17 mouse cellular contexts compared by ENCODE assay signal in the genomic region with DNA sequence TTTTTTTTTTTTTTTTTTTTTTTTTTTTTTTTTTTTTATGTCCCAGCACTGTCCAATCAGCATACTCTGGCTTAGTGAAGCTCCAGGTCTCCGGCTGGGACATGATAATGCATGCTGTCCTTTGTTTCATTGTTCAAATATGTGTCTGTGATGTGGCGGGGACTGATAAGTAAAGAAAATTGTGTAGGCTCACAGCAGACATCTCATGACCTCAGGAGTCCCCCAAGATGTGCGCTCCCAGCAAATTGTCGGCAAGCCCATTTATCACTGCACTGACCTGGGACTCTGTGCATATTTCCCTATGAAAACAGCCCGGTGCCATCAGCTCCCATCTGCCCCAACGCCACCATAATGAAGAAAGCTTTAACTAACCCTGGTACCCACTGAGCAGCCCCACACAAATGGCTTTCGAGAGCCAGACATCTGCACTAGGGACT.
DNase-seq lines count a peak whose midpoint lies in the region; ATAC-seq lines count a peak whose summit lies in the region.
"Had no signal": no experiment of that assay in that cellular context is flagged by ENCODE, and none has a peak within 500 bp of the region (broad histone marks: within the 10 kb centered on the region; RNA-seq: fewer than 3 reads in every experiment).

No protein-coding gene starts in this region.

- no peak overlapping the region for H3K27ac ChIP-seq in forebrain, embryonic 13.5 days
- no peak overlapping the region for H3K27ac ChIP-seq in forebrain, embryonic 15.5 days (replicated peaks)
- peak overlapping the region; percentile 81 for H3K27ac ChIP-seq in hindbrain, embryonic 11.5 days (ENCODE audit: low read depth, low read length)
- H3K27ac ChIP-seq in neural tube, embryonic 12.5 days: peak overlapping the region; percentile 29; the same call in 1 of the 2 replicates
- H3K27ac ChIP-seq: embryonic facial prominence, embryonic 15.5 days; gastrocnemius, adult 2 months had no signal

- no peak overlapping the region for H3K4me2 ChIP-seq in forebrain, embryonic 13.5 days
- H3K4me2 ChIP-seq in forebrain, embryonic 15.5 days (replicated peaks): no peak overlapping the region
- H3K4me2 ChIP-seq in hindbrain, embryonic 11.5 days (replicated peaks; ENCODE audit: low read depth, low read length): no peak overlapping the region
- no peak overlapping the region for H3K4me2 ChIP-seq in neural tube, embryonic 12.5 days (replicated peaks)
- H3K4me2 ChIP-seq: embryonic facial prominence, embryonic 15.5 days had no signal

- H3K4me1 ChIP-seq in forebrain, embryonic 13.5 days: peaks cover 13% of the 10 kb centered on the region; the same call in 1 of the 2 replicates
- H3K4me1 ChIP-seq in forebrain, embryonic 15.5 days: peaks cover 13% of the 10 kb centered on the region; the same call in 1 of the 2 replicates
- peaks cover 3% of the 10 kb centered on the region; the same call in 1 of the 2 replicates for H3K4me1 ChIP-seq in hindbrain, embryonic 11.5 days (replicated peaks; ENCODE audit: control insufficient read depth, insufficient read depth, low read length)
- H3K4me1 ChIP-seq in neural tube, embryonic 12.5 days: peaks cover 54% of the 10 kb centered on the region
- H3K4me1 ChIP-seq: embryonic facial prominence, embryonic 15.5 days had no signal

- H3K9ac ChIP-seq in forebrain, embryonic 13.5 days: no peak overlapping the region
- H3K9ac ChIP-seq in forebrain, embryonic 15.5 days (replicated peaks): no peak overlapping the region
- no peak overlapping the region for H3K9ac ChIP-seq in hindbrain, embryonic 11.5 days (ENCODE audit: low read depth, low read length)
- no peak overlapping the region for H3K9ac ChIP-seq in neural tube, embryonic 12.5 days
- H3K9ac ChIP-seq: embryonic facial prominence, embryonic 15.5 days had no signal

- peaks cover 3% of the 10 kb centered on the region; the same call in 1 of the 2 replicates for H3K27me3 ChIP-seq in forebrain, embryonic 13.5 days
- no peaks in the 10 kb centered on the region for H3K27me3 ChIP-seq in forebrain, embryonic 15.5 days
- H3K27me3 ChIP-seq in hindbrain, embryonic 11.5 days (ENCODE audit: control insufficient read depth, insufficient read depth, low read length): no peaks in the 10 kb centered on the region
- H3K27me3 ChIP-seq in neural tube, embryonic 12.5 days (replicated peaks): no peaks in the 10 kb centered on the region
- H3K27me3 ChIP-seq: embryonic facial prominence, embryonic 15.5 days had no signal

- no peaks in the 10 kb centered on the region for H3K36me3 ChIP-seq in forebrain, embryonic 13.5 days (ENCODE audit: poor library complexity, severe bottlenecking)
- H3K36me3 ChIP-seq in forebrain, embryonic 15.5 days: no peaks in the 10 kb centered on the region
- H3K36me3 ChIP-seq in hindbrain, embryonic 11.5 days (ENCODE audit: control insufficient read depth, insufficient read depth, low read length): no peaks in the 10 kb centered on the region
- no peaks in the 10 kb centered on the region for H3K36me3 ChIP-seq in neural tube, embryonic 12.5 days
- H3K36me3 ChIP-seq: embryonic facial prominence, embryonic 15.5 days had no signal

- intact Hi-C loops in gastrocnemius, postnatal 14 days (cut with DNase I; ENCODE audit: low total_unique reads): no loop called here

- no peak overlapping the region for H3K4me3 ChIP-seq in forebrain, embryonic 13.5 days
- no peak overlapping the region for H3K4me3 ChIP-seq in forebrain, embryonic 15.5 days
- H3K4me3 ChIP-seq in hindbrain, embryonic 11.5 days (ENCODE audit: low read depth, low read length): no peak overlapping the region
- H3K4me3 ChIP-seq in neural tube, embryonic 12.5 days: no peak overlapping the region
- H3K4me3 ChIP-seq: embryonic facial prominence, embryonic 15.5 days; gastrocnemius, adult 2 months had no signal

- H3K9me3 ChIP-seq in forebrain, embryonic 13.5 days (replicated peaks): no peaks in the 10 kb centered on the region
- H3K9me3 ChIP-seq in forebrain, embryonic 15.5 days: no peaks in the 10 kb centered on the region
- no peaks in the 10 kb centered on the region for H3K9me3 ChIP-seq in hindbrain, embryonic 11.5 days (ENCODE audit: control insufficient read depth, low read length)
- no peaks in the 10 kb centered on the region for H3K9me3 ChIP-seq in neural tube, embryonic 12.5 days
- H3K9me3 ChIP-seq: embryonic facial prominence, embryonic 15.5 days had no signal

- DNase-seq in hindbrain, embryonic 11.5 days (ENCODE audit: low spot score): peak; percentile 55
- DNase-seq in gastrocnemius, postnatal 14 days: no peak
- DNase-seq in frontal cortex, postnatal 36 days (ENCODE audit: low spot score in 2 of 2): no peak
- no peak for DNase-seq in right cerebral cortex, postnatal 25 days
- DNase-seq: adrenal gland, postnatal 36 days; cerebellum, adult 9-11 months; gastrocnemius, adult 2 months; kidney, adult 2 months; layer of hippocampus, adult 9-11 months; liver; lung, adult 18-20 months; right cerebral cortex, adult 18-20 months had no signal

- WGBS in forebrain, embryonic 13.5 days: 68% methylated on average over 7 of the region's 7 CpGs
- 67% methylated on average over 7 of the region's 7 CpGs for WGBS in forebrain, embryonic 15.5 days
- WGBS in hindbrain, embryonic 11.5 days: 36% methylated on average over 7 of the region's 7 CpGs
- WGBS in neural tube, embryonic 12.5 days: 24% methylated on average over 7 of the region's 7 CpGs

- peak; percentile 41; the same call in 1 of the 2 replicates for ATAC-seq in forebrain, embryonic 13.5 days
- no peak; the same call in 1 of the 2 replicates for ATAC-seq in forebrain, embryonic 15.5 days (replicated peaks)
- ATAC-seq in hindbrain, embryonic 11.5 days (ENCODE audit: low FRiP score): peak; percentile 80
- ATAC-seq in megakaryocyte-erythroid progenitor cell, adult 5-6 weeks (replicated peaks; ENCODE audit: low FRiP score, low TSS enrichment, poor library complexity, severe bottlenecking): peak; percentile 26; the same call in 1 of the 2 replicates
- peak; percentile 52 for ATAC-seq in neural tube, embryonic 12.5 days (ENCODE audit: low FRiP score, low read depth)

Comparison
In these comparisons a context has a peak if more than half of its experiments do, and no peak if none do; other contexts are left out.
1. H3K27ac ChIP-seq: peak in hindbrain, embryonic 11.5 days (single experiment) and neural tube, embryonic 12.5 days (single experiment); none in forebrain, embryonic 13.5 days (single experiment) and forebrain, embryonic 15.5 days (single experiment).